Mouse (Mus musculus) liver, embryonic 14.5 days (tissue): ENCODE data around the gene B9d1. TPM values are rescaled to one million over a fixed set of nuclear protein-coding genes. Genes with fewer than 3 reads are reported as not detected.

Experiments used
- ATAC-seq: fragments of 200-750 bp; cut with Nextera tagmentation; 2 replicates; pipeline ENCODE4 v1.8.0; 2017; ENCODE audit warnings: moderate number of reproducible peaks, mild to moderate bottlenecking, moderate library complexity; ENCODE audit not compliant: insufficient read depth
- DNase-seq, 3 experiments: peaks; one replicate each; pipeline ENCODE4 v3.0.0-alpha.2; 2012 to 2013; ENCODE audit warnings: low read depth in 3 of 3, low spot score in 3 of 3
- H3K27ac ChIP-seq: fragments of 300-500 bp; sonication (generic); 2 replicates; pipeline ENCODE4 v1.5.1; 2014; ENCODE audit warnings: moderate library complexity, mild to moderate bottlenecking, control low read depth, inconsistent platforms
- H3K27me3 ChIP-seq: fragments of 300-500 bp; sonication (generic); 2 replicates; pipeline ENCODE4 v1.6.1; 2014; ENCODE audit warnings: mild to moderate bottlenecking, low read length, moderate library complexity; ENCODE audit not compliant: control insufficient read depth, insufficient read depth
- H3K36me3 ChIP-seq: fragments of 300-500 bp; sonication (generic); replicated peaks from 2 replicates; pipeline ENCODE4 v1.6.1; 2014; ENCODE audit warnings: low read depth; ENCODE audit not compliant: control insufficient read depth, insufficient read depth
- H3K4me1 ChIP-seq, 2 experiments: fragments of 200-500 bp in 1 of 2; fragments of 300-500 bp in 1 of 2; sonication (generic) in 1 of 2; replicated peaks; 2 replicates each; pipeline ENCODE4 v1.6.1; 2012 to 2014; ENCODE audit warnings: antibody characterized with exemption in 1 of 2, inconsistent platforms in 1 of 2, low read length in 1 of 2; ENCODE audit not compliant: control insufficient read depth in 2 of 2, insufficient read depth in 2 of 2
- H3K4me2 ChIP-seq: fragments of 300-500 bp; sonication (generic); 2 replicates; pipeline ENCODE4 v1.6.1; 2014; ENCODE audit warnings: low read depth, mild to moderate bottlenecking, control low read depth, moderate library complexity
- H3K4me3 ChIP-seq, 2 experiments: fragments of 200-500 bp in 1 of 2; fragments of 300-500 bp in 1 of 2; sonication (generic) in 1 of 2; 2 replicates each; pipeline ENCODE4 v1.5.1; 2012 to 2014; ENCODE audit warnings: low read depth in 2 of 2, low read length in 2 of 2, mild to moderate bottlenecking in 2 of 2, control low read depth in 1 of 2, inconsistent platforms in 1 of 2, moderate library complexity in 1 of 2; ENCODE audit not compliant: insufficient read depth in 1 of 2
- H3K9ac ChIP-seq: fragments of 300-500 bp; sonication (generic); replicated peaks from 2 replicates; pipeline ENCODE4 v1.6.1; 2014; ENCODE audit warnings: mild to moderate bottlenecking, control low read depth, moderate library complexity
- H3K9me3 ChIP-seq: fragments of 300-500 bp; sonication (generic); 2 replicates; pipeline ENCODE4 v1.6.1; 2016; ENCODE audit warnings: low read length, mixed read lengths; ENCODE audit not compliant: control insufficient read depth
- CTCF ChIP-seq: IDR thresholded peaks from 2 replicates; pipeline ENCODE4 v1.5.1; 2016; ENCODE audit warnings: antibody characterized with exemption, low read depth, control low read depth
- EP300 ChIP-seq: IDR thresholded peaks from 2 replicates; pipeline ENCODE4 v1.6.1; 2016; ENCODE audit warnings: antibody characterized with exemption, low read depth
- WGBS: fragments of 180-500 bp; shearing (Covaris S2); extraction: QIAGEN DNeasy Blood & Tissue Kit; methylation state at CpG from one replicate; pipeline ENCODE4 v1.1.7; 2014; ENCODE audit not compliant: insufficient replicate concordance; 5-methylcytosine and 5-hydroxymethylcytosine counted together
- polyA plus RNA-seq, 2 experiments: library from polyadenylated mRNA; depleted of rRNA in 1 of 2; stranded (reverse) in 1 of 2; unstranded in 1 of 2; fragments of >200 nt; fragmentation: Nextera tagmentation in 1 of 2; extraction: Ambion mirVana in 1 of 2; gene quantifications; 2 replicates each; pipeline versions ENCODE4 v1.2.1 to v1.2.3; 2012 to 2014

B9d1 gene
- polyA plus RNA-seq, 2 experiments = 1.8 to 2.2 TPM

- Histone ChIP-seq H3K27ac (no peak overlapping the region), H3K4me2 (no peak overlapping the region), H3K4me3 (no peak overlapping the region), H3K36me3 (no peaks in the 10 kb centered on the region), H3K27me3 (no peaks in the 10 kb centered on the region), H3K4me1 (peaks cover 0 to 4% of the 10 kb centered on the region in 2 experiments; a peak in 2 of 4 replicates), H3K9me3 (no peaks in the 10 kb centered on the region), H3K9ac (no peak overlapping the region)
- DNase-seq (no peak), ATAC-seq (no peak)
- TF ChIP-seq CTCF = no peak
- TF ChIP-seq EP300 = no peak
Measured at GRCm38 (mm10) chr11:61470880-61471279, 34.1 kb upstream of the B9d1 start.

- 56% methylated on average over 4 of the region's 4 CpGs for WGBS
- H3K4me3 ChIP-seq = no peak overlapping the region
- H3K27ac ChIP-seq = no peak overlapping the region
- no peak for ATAC-seq
- no peaks in the 10 kb centered on the region for H3K27me3 ChIP-seq
- H3K9ac ChIP-seq = no peak overlapping the region
- H3K36me3 ChIP-seq = no peaks in the 10 kb centered on the region
- no peak overlapping the region for H3K4me2 ChIP-seq
- TF ChIP-seq EP300 = no peak
- no peak for TF ChIP-seq CTCF
- DNase-seq = no peak
- no peaks in the 10 kb centered on the region for H3K9me3 ChIP-seq
- H3K4me1 ChIP-seq = peaks cover 0 to 4% of the 10 kb centered on the region in 2 experiments; a peak in 2 of 4 replicates
Measured at GRCm38 (mm10) chr11:61473630-61474029, 31.3 kb upstream of the B9d1 start.

- no peak for TF ChIP-seq CTCF
- no peak for TF ChIP-seq EP300
- Histone ChIP-seq H3K4me1 (no peaks in the 10 kb centered on the region), H3K27ac (no peak overlapping the region), H3K4me2 (no peak overlapping the region), H3K36me3 (no peaks in the 10 kb centered on the region), H3K9me3 (no peaks in the 10 kb centered on the region), H3K27me3 (no peaks in the 10 kb centered on the region), H3K9ac (no peak overlapping the region), H3K4me3 (no peak overlapping the region)
- WGBS = 55% methylated on average over 12 of the region's 12 CpGs
- no peak for DNase-seq
- no peak for ATAC-seq
Measured at GRCm38 (mm10) chr11:61476786-61477382, 28.1 kb upstream of the B9d1 start.

GRCm38 (mm10) chr11:61477566-61478508 is 27.1 kb upstream of the B9d1 start:
- no peaks in the 10 kb centered on the region for H3K9me3 ChIP-seq
- TF ChIP-seq CTCF (no peak), EP300 (no peak)
- no peaks in the 10 kb centered on the region for H3K4me1 ChIP-seq
- H3K4me3 ChIP-seq = no peak overlapping the region
- H3K27ac ChIP-seq = no peak overlapping the region
- H3K27me3 ChIP-seq = no peaks in the 10 kb centered on the region
- no peaks in the 10 kb centered on the region for H3K36me3 ChIP-seq
- ATAC-seq (no peak), DNase-seq (no peak)
- 61% methylated on average over 17 of the region's 17 CpGs for WGBS
- no peak overlapping the region for H3K9ac ChIP-seq
- no peak overlapping the region for H3K4me2 ChIP-seq

GRCm38 (mm10) chr11:61478788-61479187 is 26.2 kb upstream of the B9d1 start:
- DNase-seq = no peak
- Histone ChIP-seq H3K9me3 (no peaks in the 10 kb centered on the region), H3K36me3 (no peaks in the 10 kb centered on the region), H3K9ac (no peak overlapping the region), H3K4me2 (no peak overlapping the region), H3K4me1 (no peaks in the 10 kb centered on the region), H3K27me3 (no peaks in the 10 kb centered on the region), H3K4me3 (no peak overlapping the region), H3K27ac (no peak overlapping the region)
- no peak for TF ChIP-seq EP300
- no peak for TF ChIP-seq CTCF
- WGBS = 54% methylated on average over 4 of the region's 4 CpGs
- no peak for ATAC-seq
